Mouse (Mus musculus) MEL (cell line): ENCODE measurements around the gene Hoxc5. TPM values are rescaled to one million over a fixed set of nuclear protein-coding genes. Genes with fewer than 3 reads are reported as not detected.

Experiments used
- DNase-seq: peaks from one replicate; pipeline ENCODE4 v3.0.0; 2011; ENCODE audit warnings: low read depth, low spot score
- H3K27ac ChIP-seq: 2 replicates; pipeline ENCODE4 v1.5.1; 2012; ENCODE audit warnings: low read depth, mild to moderate bottlenecking, control low read depth, low read length, moderate library complexity; ENCODE audit not compliant: control insufficient read depth
- H3K27me3 ChIP-seq, 2 experiments: fragments of 150-350 bp in 1 of 2; sonication (generic) in 1 of 2; 2 replicates each; pipeline ENCODE4 v1.6.1; 2012; ENCODE audit warnings: low read length in 2 of 2, mild to moderate bottlenecking in 2 of 2, improper control_type of control experiment in 1 of 2, moderate library complexity in 1 of 2; ENCODE audit not compliant: insufficient read depth in 2 of 2, control insufficient read depth in 1 of 2
- H3K36me3 ChIP-seq, 2 experiments: 2 replicates each; pipeline ENCODE4 v1.6.1; 2012 to 2014; ENCODE audit warnings: low read length in 2 of 2, improper control_type of control experiment in 1 of 2, inconsistent platforms in 1 of 2, mild to moderate bottlenecking in 1 of 2; ENCODE audit not compliant: insufficient read depth in 2 of 2, control insufficient read depth in 1 of 2
- H3K4me1 ChIP-seq, 2 experiments: fragments of 150-350 bp in 1 of 2; sonication (generic) in 1 of 2; 2 replicates each; pipeline ENCODE4 v1.6.1; 2012; ENCODE audit warnings: low read length in 2 of 2, improper control_type of control experiment in 1 of 2, mild to moderate bottlenecking in 1 of 2; ENCODE audit not compliant: insufficient read depth in 2 of 2, control insufficient read depth in 1 of 2
- H3K4me3 ChIP-seq, 2 experiments: fragments of 150-350 bp in 1 of 2; sonication (generic) in 1 of 2; 2 replicates each; pipeline ENCODE4 v1.5.1; 2012; ENCODE audit warnings: low read depth in 2 of 2, low read length in 2 of 2, mild to moderate bottlenecking in 2 of 2, moderate library complexity in 2 of 2, control low read depth in 1 of 2, improper control_type of control experiment in 1 of 2; ENCODE audit not compliant: control insufficient read depth in 1 of 2, insufficient read depth in 1 of 2
- H3K79me2 ChIP-seq: 2 replicates; pipeline ENCODE4 v1.6.1; 2012; ENCODE audit warnings: mild to moderate bottlenecking, low read length, moderate library complexity; ENCODE audit not compliant: control insufficient read depth, poor library complexity, insufficient read depth
- H3K9ac ChIP-seq: 2 replicates; pipeline ENCODE4 v1.6.1; 2012; ENCODE audit warnings: low read depth, mild to moderate bottlenecking, control low read depth, low read length, moderate library complexity; ENCODE audit not compliant: control insufficient read depth, poor library complexity, severe bottlenecking
- H3K9me3 ChIP-seq: fragments of 150-350 bp; sonication (generic); replicated peaks from 2 replicates; pipeline ENCODE4 v1.6.1; 2012; ENCODE audit warnings: mild to moderate bottlenecking, low read length, improper control_type of control experiment, moderate library complexity; ENCODE audit not compliant: insufficient read depth
- CHD1 ChIP-seq: IDR thresholded peaks from 2 replicates; pipeline ENCODE4 v1.6.1; 2012; ENCODE audit warnings: low read depth, mild to moderate bottlenecking, inconsistent platforms, low read length, improper control_type of control experiment
- JUND ChIP-seq: IDR thresholded peaks from 2 replicates; pipeline ENCODE4 v1.6.1; 2011; ENCODE audit warnings: low read depth, mild to moderate bottlenecking, improper control_type of control experiment, low read length
- MAFK ChIP-seq: IDR thresholded peaks from 2 replicates; pipeline ENCODE4 v1.6.1; 2011; ENCODE audit warnings: low read depth, mild to moderate bottlenecking, low read length, improper control_type of control experiment, borderline replicate concordance
- MXI1 ChIP-seq: IDR thresholded peaks from 2 replicates; pipeline ENCODE4 v1.6.1; 2011; ENCODE audit warnings: mild to moderate bottlenecking, low read depth, low read length, improper control_type of control experiment
- MYB ChIP-seq: IDR thresholded peaks from 2 replicates; pipeline ENCODE4 v1.6.1; 2011; ENCODE audit warnings: mild to moderate bottlenecking, low read depth, low read length, improper control_type of control experiment
- MYC ChIP-seq: IDR thresholded peaks from 2 replicates; pipeline ENCODE4 v1.6.1; 2011; ENCODE audit warnings: low read depth, mild to moderate bottlenecking, low read length, improper control_type of control experiment, moderate library complexity
- NELFE ChIP-seq: IDR thresholded peaks from 2 replicates; pipeline ENCODE4 v1.6.1; 2011; ENCODE audit warnings: low read depth, low read length, improper control_type of control experiment
- NRF1 ChIP-seq: IDR thresholded peaks from 2 replicates; pipeline ENCODE4 v1.6.1; 2014; ENCODE audit warnings: low read depth, mild to moderate bottlenecking, inconsistent platforms, low read length, improper control_type of control experiment, moderate library complexity; ENCODE audit not compliant: poor library complexity, insufficient read depth, severe bottlenecking
- POLR2AphosphoS2 ChIP-seq: IDR thresholded peaks from 2 replicates; pipeline ENCODE4 v1.6.1; 2011; ENCODE audit warnings: low read length, improper control_type of control experiment
- RCOR1 ChIP-seq: IDR thresholded peaks from 2 replicates; pipeline ENCODE4 v1.6.1; 2012; ENCODE audit warnings: low read depth, mild to moderate bottlenecking, inconsistent platforms, low read length, improper control_type of control experiment
- TCF12 ChIP-seq: IDR thresholded peaks from 2 replicates; pipeline ENCODE4 v1.6.1; 2014; ENCODE audit warnings: low read depth, mild to moderate bottlenecking, inconsistent platforms, low read length, improper control_type of control experiment, moderate library complexity
- USF2 ChIP-seq, 2 experiments: IDR thresholded peaks; 2 replicates each; pipeline ENCODE4 v1.6.1; 2011 to 2012; ENCODE audit warnings: improper control_type of control experiment in 2 of 2, low read length in 2 of 2, borderline replicate concordance in 1 of 2, inconsistent platforms in 1 of 2, low read depth in 1 of 2, mild to moderate bottlenecking in 1 of 2; ENCODE audit not compliant: insufficient read depth in 1 of 2
- ZC3H11A ChIP-seq: IDR thresholded peaks from 2 replicates; pipeline ENCODE4 v1.6.1; 2012; ENCODE audit warnings: low read depth, mild to moderate bottlenecking, inconsistent platforms, low read length, improper control_type of control experiment
- ZNF384 ChIP-seq: IDR thresholded peaks from 2 replicates; pipeline ENCODE4 v1.6.1; 2012; ENCODE audit warnings: low read depth, mild to moderate bottlenecking, inconsistent platforms, low read length, improper control_type of control experiment
- polyA plus RNA-seq, 2 experiments: library from polyadenylated mRNA; stranded (reverse) in 1 of 2; unstranded in 1 of 2; fragments of >175 nt in 1 of 2; fragments of >200 nt in 1 of 2; gene quantifications; 2 replicates each; pipeline versions ENCODE4 v1.2.1 to v1.2.4; 2012; ENCODE audit warnings: low replicate concordance in 2 of 2, low read depth in 1 of 2; ENCODE audit not compliant: insufficient read length in 2 of 2, insufficient read depth in 1 of 2, missing spikeins in 1 of 2
- total RNA-seq: library from RNA; depleted of rRNA; stranded (reverse); fragments of 300-350 nt; gene quantifications from 2 replicates; pipeline ENCODE4 v1.2.3, GENCODE M21; 2012

The Hoxc5 gene
- total and polyA plus RNA-seq, 3 experiments: 0.46 to 3.0 TPM; not detected in 1

GRCm38 (mm10) chr15:103040601-103041000, 73.4 kb downstream of the Hoxc5 start:
- H3K36me3 ChIP-seq: peaks cover 0 to 6% of the 10 kb centered on the region in 2 experiments; a peak in 2 of 4 replicates
- DNase-seq: no peak
- 0 out of 4 replicates have a peak, but pooled peaks cover 0 to 9% of the 10 kb centered on the region in 2 experiments for H3K4me1 ChIP-seq
- H3K9ac ChIP-seq: no peak overlapping the region
- H3K27ac ChIP-seq: no peak overlapping the region
- TF ChIP-seq NELFE (no peak), ZC3H11A (no peak), MYB (no peak)
- H3K27me3 ChIP-seq: no peaks in the 10 kb centered on the region
- H3K79me2 ChIP-seq: peaks cover 4% of the 10 kb centered on the region
- no peaks in the 10 kb centered on the region for H3K9me3 ChIP-seq
- no peak overlapping the region for H3K4me3 ChIP-seq

DNA sequence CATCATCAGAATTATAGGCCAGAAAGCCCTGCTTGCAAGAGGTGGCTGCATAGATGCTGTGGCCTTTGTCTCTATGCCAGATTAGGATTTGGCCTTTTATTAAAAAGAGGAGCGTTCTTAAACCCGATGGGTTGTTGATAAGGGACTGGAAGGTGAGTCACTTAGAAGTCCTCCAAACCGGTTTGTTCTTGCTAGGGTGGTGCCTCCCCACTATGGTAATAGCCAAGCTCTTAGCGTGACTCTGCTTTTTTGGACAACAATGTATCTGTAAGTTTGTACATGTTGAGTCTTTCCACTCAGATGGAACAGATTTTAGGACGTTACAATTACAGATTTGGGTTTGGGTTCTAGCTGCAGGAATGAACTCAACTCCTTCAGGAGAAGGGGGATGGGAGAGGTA, 74.4 kb downstream of the Hoxc5 start:
- no peaks in the 10 kb centered on the region for H3K9me3 ChIP-seq
- H3K4me3 ChIP-seq: no peak overlapping the region
- no peak overlapping the region for H3K9ac ChIP-seq
- peak; percentile 33 for DNase-seq
- H3K27ac ChIP-seq: no peak overlapping the region
- H3K27me3 ChIP-seq: no peaks in the 10 kb centered on the region
- TF ChIP-seq MAFK: no peak
- TF ChIP-seq RCOR1: no peak
- no peak for TF ChIP-seq NELFE
- TF ChIP-seq CHD1: no peak
- TF ChIP-seq MYC: no peak
- TF ChIP-seq NRF1: no peak
- TF ChIP-seq USF2 (IDR thresholded peaks at IDR 0.05; ENCODE audit: borderline replicate concordance in 1 of 2, insufficient read depth in 1 of 2, low read depth in 1 of 2, low read length in 2 of 2): no peak
- no peak for TF ChIP-seq JUND
- no peak for TF ChIP-seq TCF12
- no peaks in the 10 kb centered on the region for H3K79me2 ChIP-seq
- H3K36me3 ChIP-seq: peaks cover 0 to 4% of the 10 kb centered on the region in 2 experiments; a peak in 2 of 4 replicates
- 0 out of 4 replicates have a peak, but pooled peaks cover 0 to 9% of the 10 kb centered on the region in 2 experiments for H3K4me1 ChIP-seq

GRCm38 (mm10) chr15:103042209-103042608, 75.0 kb downstream of the Hoxc5 start:
- Histone ChIP-seq H3K9ac (no peak overlapping the region), H3K27ac (no peak overlapping the region), H3K4me3 (no peak overlapping the region), H3K4me1 (0 out of 4 replicates have a peak, but pooled peaks cover 0 to 9% of the 10 kb centered on the region in 2 experiments), H3K36me3 (peaks cover 0 to 2% of the 10 kb centered on the region in 2 experiments; a peak in 1 of 4 replicates), H3K27me3 (no peaks in the 10 kb centered on the region), H3K9me3 (no peaks in the 10 kb centered on the region), H3K79me2 (no peaks in the 10 kb centered on the region)
- no peak for DNase-seq
- TF ChIP-seq ZNF384 (no peak), POLR2AphosphoS2 (no peak), MXI1 (no peak), CHD1 (no peak)
